Mouse (Mus musculus) stomach, postnatal 0 days (tissue): ENCODE results near the gene Acin1. TPM values are rescaled to one million over a fixed set of nuclear protein-coding genes. Genes with fewer than 3 reads are reported as not detected.

Source experiments
- ATAC-seq: fragments of 200-750 bp; cut with Nextera tagmentation; 2 replicates; pipeline ENCODE4 v1.8.0; 2017; ENCODE audit not compliant: low FRiP score, low TSS enrichment
- DNase-seq: peaks from one replicate; pipeline ENCODE4 v3.0.0-alpha.2; 2016; ENCODE audit warnings: low spot score
- H3K27ac ChIP-seq: fragments of 300-500 bp; sonication (generic); replicated peaks from 2 replicates; pipeline ENCODE4 v1.5.1; 2014; ENCODE audit warnings: mild to moderate bottlenecking, control low read depth
- H3K27me3 ChIP-seq: fragments of 300-500 bp; sonication (generic); 2 replicates; pipeline ENCODE4 v1.6.1; 2014; ENCODE audit warnings: low read length; ENCODE audit not compliant: control insufficient read depth, insufficient read depth
- H3K36me3 ChIP-seq: fragments of 300-500 bp; sonication (generic); 2 replicates; pipeline ENCODE4 v1.6.1; 2014; ENCODE audit warnings: low read length, mixed read lengths; ENCODE audit not compliant: control insufficient read depth, insufficient read depth
- H3K4me1 ChIP-seq: fragments of 300-500 bp; sonication (generic); replicated peaks from 2 replicates; pipeline ENCODE4 v1.6.1; 2014; ENCODE audit warnings: antibody characterized with exemption; ENCODE audit not compliant: control insufficient read depth, insufficient read depth
- H3K4me2 ChIP-seq: fragments of 300-500 bp; sonication (generic); replicated peaks from 2 replicates; pipeline ENCODE4 v1.6.1; 2014; ENCODE audit warnings: low read depth, mild to moderate bottlenecking, control low read depth, moderate library complexity
- H3K4me3 ChIP-seq: fragments of 300-500 bp; sonication (generic); 2 replicates; pipeline ENCODE4 v1.5.1; 2014; ENCODE audit warnings: low read depth, low read length, control low read depth
- H3K9ac ChIP-seq: fragments of 300-500 bp; sonication (generic); 2 replicates; pipeline ENCODE4 v1.6.1; 2014; ENCODE audit warnings: mild to moderate bottlenecking, low read length, control low read depth, mixed read lengths
- H3K9me3 ChIP-seq: fragments of 300-500 bp; sonication (generic); 2 replicates; pipeline ENCODE4 v1.6.1; 2016; ENCODE audit warnings: low read length; ENCODE audit not compliant: control insufficient read depth
- CTCF ChIP-seq: IDR thresholded peaks from 2 replicates; pipeline ENCODE4 v1.5.1; 2016; ENCODE audit warnings: antibody characterized with exemption, low read depth, mild to moderate bottlenecking, moderate library complexity
- EP300 ChIP-seq: optimal IDR thresholded peaks from 2 replicates; pipeline ENCODE3; 2016; ENCODE audit warnings: antibody characterized with exemption
- WGBS: fragments of 180-500 bp; shearing (Covaris S2); extraction: QIAGEN DNeasy Blood & Tissue Kit; methylation state at CpG from one replicate; pipeline ENCODE4 v1.1.7; 2014; 5-methylcytosine and 5-hydroxymethylcytosine counted together
- polyA plus RNA-seq: library from polyadenylated mRNA; unstranded; fragments of >200 nt; fragmentation: Nextera tagmentation; extraction: Ambion mirVana; gene quantifications from 2 replicates; pipeline ENCODE4 v1.2.1, GENCODE M21; 2015

The Acin1 gene
- polyA plus RNA-seq, 1 experiment from 2014 or later = 46.9 TPM

- no peak overlapping the region for H3K4me2 ChIP-seq
- DNase-seq = no peak
- H3K4me1 ChIP-seq = no peaks in the 10 kb centered on the region
- no peak for ATAC-seq
- no peak overlapping the region for H3K27ac ChIP-seq
- no peak overlapping the region for H3K9ac ChIP-seq
- 84% methylated on average over 11 of the region's 11 CpGs for WGBS
- no peak overlapping the region for H3K4me3 ChIP-seq
- TF ChIP-seq EP300 = no peak
- no peak for TF ChIP-seq CTCF
- H3K9me3 ChIP-seq = no peaks in the 10 kb centered on the region
- H3K36me3 ChIP-seq = 0 out of 2 replicates have a peak, but pooled peaks cover 8% of the 10 kb centered on the region
- no peaks in the 10 kb centered on the region for H3K27me3 ChIP-seq
Observed at GRCm38 (mm10) chr14:54630583-54631239, 56.0 kb downstream of the Acin1 start.

DNA sequence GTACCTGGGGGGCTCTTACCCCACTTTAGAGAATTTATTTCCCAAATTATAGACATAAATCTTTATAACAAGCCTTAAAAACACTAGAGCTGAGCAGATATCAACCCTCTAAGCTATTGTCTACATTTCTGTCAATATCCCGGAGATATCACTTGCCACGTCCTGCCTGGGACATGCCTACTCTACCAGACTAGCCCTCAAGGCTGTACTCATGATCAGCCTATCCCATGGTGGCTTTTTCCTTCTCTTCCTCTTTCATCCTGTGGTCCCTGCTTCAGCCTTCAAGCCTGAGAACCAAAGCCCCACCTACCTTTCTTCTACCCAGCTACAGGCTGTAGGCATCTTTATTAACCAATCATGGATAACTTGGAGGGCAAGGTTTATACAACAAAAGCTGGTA, 56.9 kb downstream of the Acin1 start:
- ATAC-seq = no peak
- TF ChIP-seq EP300 (no peak), CTCF (no peak)
- Histone ChIP-seq H3K9me3 (no peaks in the 10 kb centered on the region), H3K4me1 (no peaks in the 10 kb centered on the region), H3K9ac (no peak overlapping the region), H3K4me2 (no peak overlapping the region), H3K27me3 (no peaks in the 10 kb centered on the region), H3K4me3 (no peak overlapping the region), H3K36me3 (0 out of 2 replicates have a peak, but pooled peaks cover 8% of the 10 kb centered on the region), H3K27ac (no peak overlapping the region)
- no peak for DNase-seq
- WGBS = 96% methylated on average over 2 of the region's 2 CpGs

DNA sequence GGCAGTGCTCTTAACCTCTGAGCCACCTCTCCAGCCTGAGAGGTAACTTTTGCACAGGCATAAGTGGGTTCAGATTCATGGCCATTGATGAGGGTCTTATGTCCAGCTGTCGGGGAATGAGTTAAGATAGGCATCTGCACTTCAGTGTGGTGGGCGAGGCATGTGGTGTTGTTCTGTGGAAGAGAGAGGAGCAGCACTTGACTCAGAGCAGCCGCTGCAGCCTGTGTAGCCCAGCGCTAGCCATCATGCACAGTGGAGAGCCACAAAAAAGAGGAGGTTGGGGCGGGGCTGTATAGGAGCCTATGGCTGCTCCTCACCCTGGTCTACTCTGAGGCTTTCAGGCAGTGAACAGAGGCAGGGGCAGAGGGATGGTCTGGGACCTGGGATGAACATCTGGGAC, 58.6 kb downstream of the Acin1 start:
- Histone ChIP-seq H3K9ac (no peak overlapping the region), H3K27me3 (no peaks in the 10 kb centered on the region), H3K9me3 (no peaks in the 10 kb centered on the region), H3K27ac (no peak overlapping the region), H3K36me3 (0 out of 2 replicates have a peak, but pooled peaks cover 7% of the 10 kb centered on the region), H3K4me2 (no peak overlapping the region), H3K4me3 (no peak overlapping the region), H3K4me1 (no peaks in the 10 kb centered on the region)
- TF ChIP-seq EP300 = no peak
- no peak for TF ChIP-seq CTCF
- 76% methylated on average over 5 of the region's 5 CpGs for WGBS
- DNase-seq = no peak
- no peak for ATAC-seq

GRCm38 (mm10) chr14:54624976-54625375, 61.8 kb downstream of the Acin1 start:
- Histone ChIP-seq H3K4me2 (no peak overlapping the region), H3K4me3 (no peak overlapping the region), H3K4me1 (no peaks in the 10 kb centered on the region), H3K27ac (no peak overlapping the region), H3K27me3 (no peaks in the 10 kb centered on the region), H3K9me3 (no peaks in the 10 kb centered on the region), H3K36me3 (no peaks in the 10 kb centered on the region), H3K9ac (no peak overlapping the region; the same call in 1 of the 2 replicates)
- DNase-seq = no peak
- WGBS = 66% methylated on average over 10 of the region's 10 CpGs
- no peak for ATAC-seq
- no peak for TF ChIP-seq CTCF
- TF ChIP-seq EP300 = no peak

- no peak overlapping the region for H3K27ac ChIP-seq
- H3K4me3 ChIP-seq = no peak overlapping the region
- TF ChIP-seq EP300 (no peak), CTCF (no peak)
- no peaks in the 10 kb centered on the region for H3K4me1 ChIP-seq
- H3K9me3 ChIP-seq = no peaks in the 10 kb centered on the region
- H3K9ac ChIP-seq = no peak overlapping the region
- no peak overlapping the region for H3K4me2 ChIP-seq
- no peak for ATAC-seq
- 75% methylated on average over 6 of the region's 6 CpGs for whole genome bisulfite sequencing
- H3K27me3 ChIP-seq = no peaks in the 10 kb centered on the region
- H3K36me3 ChIP-seq = no peaks in the 10 kb centered on the region
- no peak for DNase-seq
Observed at GRCm38 (mm10) chr14:54623334-54623733, 63.4 kb downstream of the Acin1 start.

- no peak for TF ChIP-seq EP300
- no peak for TF ChIP-seq CTCF
- Histone ChIP-seq H3K9ac (no peak within 1 kb of the TSS), H3K27me3 (no peaks in the 10 kb centered on the region), H3K9me3 (no peaks in the 10 kb centered on the region), H3K4me2 (no peak within 1 kb of the TSS), H3K4me3 (no peak within 1 kb of the TSS), H3K36me3 (no peaks in the 10 kb centered on the region), H3K4me1 (no peaks in the 10 kb centered on the region), H3K27ac (no peak within 1 kb of the TSS)
- ATAC-seq = no peak
- DNase-seq = no peak
- 93% methylated on average over 1 of the region's 1 CpGs for WGBS
Observed at GRCm38 (mm10) chr14:54621133-54621532, 65.6 kb downstream of the Acin1 start, which contains the start of gene Psmb11. Gene Psmb11 (plus strand): TSS chr14:54621433.
